Mouse (Mus musculus): ENCODE data around the gene Morn3.

DNA sequence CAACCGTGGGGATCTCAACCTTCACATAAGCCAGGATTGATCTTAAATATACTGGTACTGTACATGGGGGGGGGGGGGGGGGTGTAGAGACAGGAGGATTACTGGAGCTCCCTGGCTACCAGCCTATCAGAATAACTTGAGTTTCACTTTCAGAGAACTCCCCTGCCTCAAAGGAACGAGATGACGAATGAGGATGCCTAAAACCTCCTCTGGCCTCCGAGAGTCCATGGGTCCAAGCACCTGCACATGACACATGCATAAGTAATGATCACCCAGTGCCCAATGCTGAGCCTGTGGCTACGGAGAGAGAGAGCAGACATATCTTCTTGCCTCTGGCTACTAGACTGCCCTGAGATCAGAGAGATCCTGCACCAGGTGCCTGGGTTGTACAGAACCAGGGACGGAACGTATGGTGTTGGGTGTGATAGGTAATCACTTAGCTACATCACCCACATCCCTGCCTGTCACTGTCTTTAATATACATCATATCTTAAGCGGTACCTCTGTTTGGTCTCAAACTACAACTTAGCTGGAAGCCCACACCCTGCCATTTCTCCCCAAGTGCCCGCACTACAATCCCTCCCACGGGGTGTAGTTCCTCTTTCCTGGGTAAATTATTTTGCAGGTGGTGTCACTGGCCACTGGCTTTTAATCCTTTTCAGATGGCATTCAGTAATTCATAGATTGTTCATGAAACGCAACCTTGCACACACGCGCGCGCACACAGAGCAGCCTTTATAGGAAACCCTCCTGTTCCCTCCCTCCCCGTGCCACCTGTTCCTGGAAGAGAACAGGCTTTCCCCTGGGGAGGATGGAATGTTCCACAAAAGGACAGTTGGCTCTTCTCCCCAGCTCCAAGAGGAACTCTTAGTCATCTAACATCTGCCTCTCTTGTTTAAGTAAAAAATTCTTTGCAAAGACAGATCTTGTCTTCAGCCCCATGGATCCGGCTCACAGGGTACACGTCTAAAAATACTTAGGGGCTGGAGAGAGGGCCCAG lies 49.3 kb downstream of the Morn3 start:
- no peak for TF ChIP-seq CTCF (IDR thresholded peaks at IDR 0.05)
- TF ChIP-seq EP300 (IDR thresholded peaks at IDR 0.05), result no peak

Data from lung, postnatal 0 days (tissue).